Mouse (Mus musculus) hindbrain, embryonic 11.5 days (tissue): ENCODE measurements around the gene Zbtb20. TPM values are rescaled to one million over a fixed set of nuclear protein-coding genes. Genes with fewer than 3 reads are reported as not detected.

Experiments
- ATAC-seq: fragments of 200-750 bp; cut with Nextera tagmentation; 2 replicates; pipeline ENCODE4 v1.8.0; 2017; ENCODE audit warnings: mild to moderate bottlenecking, moderate TSS enrichment, moderate library complexity; ENCODE audit not compliant: low FRiP score
- DNase-seq: peaks from one replicate; pipeline ENCODE4 v3.0.0-alpha.2; 2015; ENCODE audit warnings: low spot score
- H3K27ac ChIP-seq: fragments of 300-500 bp; sonication (generic); 2 replicates; pipeline ENCODE4 v1.5.1; 2014; ENCODE audit warnings: mild to moderate bottlenecking, low read depth, low read length
- H3K27me3 ChIP-seq: fragments of 300-500 bp; sonication (generic); 2 replicates; pipeline ENCODE4 v1.6.1; 2014; ENCODE audit warnings: mild to moderate bottlenecking, low read length, moderate library complexity, mixed read lengths; ENCODE audit not compliant: control insufficient read depth, insufficient read depth
- H3K36me3 ChIP-seq: fragments of 300-500 bp; sonication (generic); 2 replicates; pipeline ENCODE4 v1.6.1; 2014; ENCODE audit warnings: mild to moderate bottlenecking, low read length, moderate library complexity, mixed read lengths; ENCODE audit not compliant: control insufficient read depth, insufficient read depth
- H3K4me1 ChIP-seq: fragments of 300-500 bp; sonication (generic); replicated peaks from 2 replicates; pipeline ENCODE4 v1.6.1; 2014; ENCODE audit warnings: low read length, mixed read lengths; ENCODE audit not compliant: control insufficient read depth, insufficient read depth
- H3K4me2 ChIP-seq: fragments of 300-500 bp; sonication (generic); replicated peaks from 2 replicates; pipeline ENCODE4 v1.6.1; 2014; ENCODE audit warnings: mild to moderate bottlenecking, low read depth, low read length
- H3K4me3 ChIP-seq: fragments of 300-500 bp; sonication (generic); 2 replicates; pipeline ENCODE4 v1.5.1; 2014; ENCODE audit warnings: low read depth, low read length
- H3K9ac ChIP-seq: fragments of 300-500 bp; sonication (generic); 2 replicates; pipeline ENCODE4 v1.6.1; 2014; ENCODE audit warnings: low read depth, low read length
- H3K9me3 ChIP-seq: fragments of 300-500 bp; sonication (generic); 2 replicates; pipeline ENCODE4 v1.6.1; 2016; ENCODE audit warnings: low read length; ENCODE audit not compliant: control insufficient read depth
- WGBS: fragments of 180-500 bp; shearing (Covaris S2); extraction: QIAGEN DNeasy Blood & Tissue Kit; methylation state at CpG from one replicate; pipeline ENCODE4 v1.1.7; 2014; 5-methylcytosine and 5-hydroxymethylcytosine counted together
- polyA plus RNA-seq: library from polyadenylated mRNA; unstranded; fragments of >200 nt; fragmentation: Nextera tagmentation; extraction: Ambion mirVana; gene quantifications from 2 replicates; pipeline ENCODE4 v1.2.1, GENCODE M21; 2014

The Zbtb20 gene
- polyA plus RNA-seq, 1 experiment from 2014 or later: 64.1 TPM

- Histone ChIP-seq H3K36me3 (no peaks in the 10 kb centered on the region), H3K4me2 (no peak overlapping the region), H3K27me3 (no peaks in the 10 kb centered on the region), H3K27ac (no peak overlapping the region), H3K4me3 (no peak overlapping the region), H3K4me1 (no peaks in the 10 kb centered on the region), H3K9ac (no peak overlapping the region), H3K9me3 (no peaks in the 10 kb centered on the region)
- 90% methylated on average over 2 of the region's 2 CpGs for WGBS
- no peak for ATAC-seq
- no peak for DNase-seq
Observed at GRCm38 (mm10) chr16:43080403-43080802, 204.7 kb downstream of the Zbtb20 start.

GRCm38 (mm10) chr16:43080923-43081702, 205.4 kb downstream of the Zbtb20 start:
- Histone ChIP-seq H3K36me3 (no peaks in the 10 kb centered on the region), H3K27me3 (no peaks in the 10 kb centered on the region), H3K4me2 (no peak overlapping the region), H3K4me3 (no peak overlapping the region), H3K9ac (no peak overlapping the region), H3K4me1 (no peaks in the 10 kb centered on the region), H3K9me3 (no peaks in the 10 kb centered on the region), H3K27ac (no peak overlapping the region)
- DNase-seq (no peak), ATAC-seq (no peak)
- WGBS: 82% methylated on average over 5 of the region's 5 CpGs

GRCm38 (mm10) chr16:43081995-43082394, 206.3 kb downstream of the Zbtb20 start:
- no peaks in the 10 kb centered on the region for H3K4me1 ChIP-seq
- WGBS: 82% methylated on average over 6 of the region's 6 CpGs
- H3K36me3 ChIP-seq: no peaks in the 10 kb centered on the region
- no peak overlapping the region for H3K4me3 ChIP-seq
- H3K9me3 ChIP-seq: no peaks in the 10 kb centered on the region
- DNase-seq (no peak), ATAC-seq (no peak)
- no peak overlapping the region for H3K27ac ChIP-seq
- H3K9ac ChIP-seq: no peak overlapping the region
- H3K27me3 ChIP-seq: no peaks in the 10 kb centered on the region
- no peak overlapping the region for H3K4me2 ChIP-seq

- ATAC-seq: no peak
- WGBS: 85% methylated on average over 5 of the region's 5 CpGs
- no peaks in the 10 kb centered on the region for H3K36me3 ChIP-seq
Observed at GRCm38 (mm10) chr16:43082801-43083200, 207.1 kb downstream of the Zbtb20 start.

GRCm38 (mm10) chr16:43090188-43090587, 214.5 kb downstream of the Zbtb20 start:
- Histone ChIP-seq H3K36me3 (no peaks in the 10 kb centered on the region), H3K4me2 (no peak overlapping the region), H3K9me3 (no peaks in the 10 kb centered on the region), H3K27ac (no peak overlapping the region), H3K27me3 (no peaks in the 10 kb centered on the region), H3K4me1 (no peaks in the 10 kb centered on the region), H3K4me3 (no peak overlapping the region), H3K9ac (no peak overlapping the region)
- 83% methylated on average over 3 of the region's 3 CpGs for WGBS
- ATAC-seq (no peak), DNase-seq (no peak)

More at GRCm38 (mm10) chr16:43082801-43083200, 207.1 kb downstream of the Zbtb20 start:
- no peak overlapping the region for H3K27ac ChIP-seq
- H3K4me3 ChIP-seq: no peak overlapping the region
- no peaks in the 10 kb centered on the region for H3K27me3 ChIP-seq
- H3K4me1 ChIP-seq: no peaks in the 10 kb centered on the region
- no peak for DNase-seq
- H3K9me3 ChIP-seq: no peaks in the 10 kb centered on the region
- no peak overlapping the region for H3K9ac ChIP-seq
- H3K4me2 ChIP-seq: no peak overlapping the region

- 89% methylated on average over 1 of the region's 1 CpGs for WGBS
- ATAC-seq: no peak
- no peak overlapping the region for H3K4me3 ChIP-seq
Observed at GRCm38 (mm10) chr16:43094161-43094560, 218.5 kb downstream of the Zbtb20 start.

GRCm38 (mm10) chr16:43094756-43095155, 219.1 kb downstream of the Zbtb20 start:
- no peak overlapping the region for H3K9ac ChIP-seq
- WGBS: 76% methylated on average over 6 of the region's 6 CpGs
- no peaks in the 10 kb centered on the region for H3K36me3 ChIP-seq
- no peak overlapping the region for H3K4me3 ChIP-seq
- ATAC-seq (no peak), DNase-seq (no peak)
- no peak overlapping the region for H3K27ac ChIP-seq
- H3K27me3 ChIP-seq: no peaks in the 10 kb centered on the region
- no peak overlapping the region for H3K4me2 ChIP-seq
- no peaks in the 10 kb centered on the region for H3K9me3 ChIP-seq
- H3K4me1 ChIP-seq: no peaks in the 10 kb centered on the region

More at GRCm38 (mm10) chr16:43094161-43094560, 218.5 kb downstream of the Zbtb20 start:
- Histone ChIP-seq H3K9ac (no peak overlapping the region), H3K9me3 (no peaks in the 10 kb centered on the region), H3K36me3 (no peaks in the 10 kb centered on the region), H3K4me1 (no peaks in the 10 kb centered on the region), H3K27ac (no peak overlapping the region), H3K27me3 (no peaks in the 10 kb centered on the region), H3K4me2 (no peak overlapping the region)
- no peak for DNase-seq

GRCm38 (mm10) chr16:43096040-43096439, 220.4 kb downstream of the Zbtb20 start:
- Histone ChIP-seq H3K27me3 (no peaks in the 10 kb centered on the region), H3K27ac (no peak overlapping the region), H3K9ac (no peak overlapping the region), H3K4me1 (no peaks in the 10 kb centered on the region), H3K4me3 (no peak overlapping the region), H3K36me3 (no peaks in the 10 kb centered on the region), H3K9me3 (no peaks in the 10 kb centered on the region), H3K4me2 (no peak overlapping the region)
- ATAC-seq (peak; percentile 74), DNase-seq (no peak)

- no peaks in the 10 kb centered on the region for H3K36me3 ChIP-seq
- H3K9ac ChIP-seq: no peak overlapping the region
- DNase-seq (no peak), ATAC-seq (no peak)
- H3K4me2 ChIP-seq: no peak overlapping the region
- no peak overlapping the region for H3K4me3 ChIP-seq
- H3K27me3 ChIP-seq: no peaks in the 10 kb centered on the region
- H3K9me3 ChIP-seq: no peaks in the 10 kb centered on the region
- H3K4me1 ChIP-seq: no peaks in the 10 kb centered on the region
- 94% methylated on average over 4 of the region's 4 CpGs for WGBS
- no peak overlapping the region for H3K27ac ChIP-seq
Observed at GRCm38 (mm10) chr16:43098153-43098552, 222.5 kb downstream of the Zbtb20 start.
